Mouse (Mus musculus) megakaryocyte progenitor cell, adult 5-6 weeks (primary cell): Measurements from ENCODE around the gene Prr9. TPM values are rescaled to one million over a fixed set of nuclear protein-coding genes. Genes with fewer than 3 reads are reported as not detected.

Experiments used
- ATAC-seq: replicated peaks from 2 replicates; pipeline ENCODE4 v1.8.0; 2016; ENCODE audit warnings: mild to moderate bottlenecking, moderate TSS enrichment, inconsistent platforms; ENCODE audit not compliant: poor library complexity
- total RNA-seq, 2 experiments: library from RNA; stranded (forward) in 1 of 2; stranded (reverse) in 1 of 2; fragments of 157-497, 149-512 nt in 1 of 2; fragments of 200-1000 nt in 1 of 2; gene quantifications; 2 replicates each; pipeline versions ENCODE4 v1.2.3 to v1.2.4; 2015 to 2017

Prr9 gene
- total RNA-seq (2015), result not detected in 2 replicates
- not detected in 2 replicates for total RNA-seq (2017)

- no peak for ATAC-seq
Observed at GRCm38 (mm10) chr3:92123847-92124246, at the start of gene Prr9. TSS of gene Prr9 (minus strand) at chr3:92123947.

GRCm38 (mm10) chr3:92169847-92170246, 46.1 kb upstream of the Prr9 start:
- no peak for ATAC-seq

DNA sequence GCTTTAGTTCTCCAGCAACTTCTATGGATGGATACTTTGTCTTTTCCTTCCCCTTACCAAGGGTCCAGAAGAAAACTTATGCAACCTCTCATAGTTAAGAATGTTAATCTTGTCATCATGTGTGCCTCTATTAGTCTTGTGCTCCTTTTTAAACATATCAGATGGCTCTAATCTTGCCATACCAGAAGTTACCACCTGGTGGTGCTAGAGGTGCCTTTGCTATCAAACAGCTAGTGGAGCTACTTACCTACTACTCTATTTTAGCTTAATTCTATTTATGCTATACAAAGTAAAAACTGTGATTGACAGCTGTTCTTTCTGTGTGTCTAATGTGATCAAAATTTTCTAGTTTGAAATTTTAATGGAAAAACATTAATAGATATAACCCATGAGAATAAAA, 29.6 kb upstream of the Prr9 start:
- peak; percentile 79 for ATAC-seq

DNA sequence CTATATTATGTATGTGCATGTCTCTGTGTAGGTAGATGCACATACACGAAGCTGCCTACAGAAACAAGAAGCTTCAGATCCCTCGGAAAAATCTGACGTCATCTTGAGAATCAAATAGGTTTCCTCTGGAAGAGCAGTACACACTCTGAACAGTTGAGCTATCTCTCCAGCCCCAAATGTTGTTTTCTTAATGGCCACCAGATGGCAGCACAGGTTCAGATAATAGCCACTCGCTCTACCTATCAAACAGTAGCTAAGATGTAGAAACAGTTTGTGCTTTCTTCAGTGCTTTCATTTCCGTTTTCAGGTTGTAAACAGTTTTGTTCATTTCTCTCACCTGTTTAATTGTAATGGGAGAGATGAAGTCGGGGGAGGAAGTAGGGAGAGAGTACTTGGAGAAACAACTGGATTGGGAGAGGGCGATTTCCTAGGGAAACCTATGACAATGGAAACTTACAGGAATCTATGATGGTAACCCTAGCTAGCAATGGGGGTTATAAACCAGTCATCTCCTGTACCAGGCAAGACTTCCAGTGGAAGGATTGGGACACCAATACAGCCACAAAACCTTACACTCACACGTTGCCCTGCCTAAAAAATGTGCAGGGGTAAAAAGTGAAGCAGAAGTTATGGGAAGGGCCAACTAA, 27.0 kb upstream of the Prr9 start:
- ATAC-seq, result peak; percentile 95

DNA sequence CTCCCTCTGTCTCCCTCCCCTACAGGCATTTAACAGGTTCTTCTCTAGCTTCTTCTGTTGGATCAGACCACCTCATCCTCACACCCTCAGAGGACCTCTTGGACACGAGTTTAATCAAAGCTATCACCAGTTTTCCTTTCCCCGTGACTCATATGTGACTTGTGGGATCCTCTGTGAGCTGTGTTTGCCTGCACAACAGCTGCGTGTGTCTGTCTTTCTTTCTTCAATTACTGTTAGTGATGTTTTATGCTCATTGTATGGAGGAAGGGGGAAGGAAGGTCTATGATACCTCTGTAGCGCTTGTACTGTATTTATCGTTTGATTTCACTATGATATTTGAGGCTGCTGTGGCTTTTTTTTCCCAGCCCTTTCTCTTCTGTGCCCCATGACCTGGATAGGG, 24.2 kb upstream of the Prr9 start:
- no peak for ATAC-seq

- no peak for ATAC-seq
Observed at GRCm38 (mm10) chr3:92147420-92147819, 23.7 kb upstream of the Prr9 start.

GRCm38 (mm10) chr3:92142644-92143043, 18.9 kb upstream of the Prr9 start, which contains the start of gene Lelp1:
TSS of gene Lelp1 (minus strand) at chr3:92142744.
- ATAC-seq, result no peak

DNA sequence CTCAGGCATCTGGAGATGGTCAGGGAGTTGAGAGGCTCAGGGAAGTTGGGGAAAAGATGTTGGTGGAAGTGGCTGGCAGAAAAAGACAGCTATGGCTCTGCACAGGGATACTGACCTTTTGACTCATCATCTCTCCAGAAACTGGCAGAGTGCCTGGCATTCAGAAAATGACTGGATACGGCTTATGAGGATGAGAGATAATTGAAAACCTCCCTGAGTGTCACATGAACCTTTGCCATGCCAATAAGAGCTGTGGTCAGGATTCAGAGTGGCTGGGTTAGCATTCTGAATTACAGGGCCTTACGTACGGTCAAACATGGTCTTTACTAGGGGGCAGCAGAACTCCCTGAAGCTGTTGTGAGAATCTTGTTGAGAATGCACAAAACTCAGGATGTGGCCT, 2.8 kb downstream of the Prr9 start:
- no peak for ATAC-seq

DNA sequence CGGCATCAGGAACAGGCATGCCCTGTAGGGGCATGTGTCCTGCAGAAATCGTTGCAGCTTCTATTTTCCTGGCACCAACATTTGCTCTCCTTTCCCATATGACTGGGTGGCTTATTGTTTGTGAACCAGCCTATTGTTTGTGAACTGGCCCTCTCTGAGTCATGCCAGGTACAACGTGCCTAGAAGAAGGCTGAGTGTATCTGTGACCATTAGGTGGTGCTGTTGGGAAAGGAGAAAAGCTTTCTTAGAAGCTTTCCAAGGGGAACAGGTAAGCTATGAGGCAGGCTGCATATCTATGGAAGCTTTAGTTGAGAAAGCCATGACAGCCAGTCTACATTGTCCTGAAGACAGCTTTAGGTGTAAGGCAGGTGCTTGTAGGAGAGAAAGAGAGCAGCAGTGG, 5.8 kb downstream of the Prr9 start:
- ATAC-seq, result 0 out of 2 replicates have a peak, but pooled peaks have one; percentile 39

DNA sequence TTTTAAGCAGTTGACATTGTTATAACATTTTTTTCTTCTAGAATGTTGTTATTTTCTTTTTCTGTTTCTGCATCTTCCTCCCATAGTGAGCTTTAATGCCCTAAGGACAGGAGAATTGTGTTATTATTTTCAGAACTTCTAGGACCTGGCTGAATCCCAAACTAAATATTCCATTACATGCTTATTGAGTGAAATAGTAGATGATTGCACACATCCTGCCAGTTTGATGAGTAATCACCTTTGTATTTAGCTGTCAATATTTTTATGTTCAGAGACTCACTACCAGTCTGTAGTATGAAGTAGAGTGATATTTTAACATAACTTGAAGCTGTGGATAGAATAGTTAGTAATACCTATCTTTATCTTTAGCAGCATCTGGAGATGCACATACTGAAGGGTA, 12.2 kb downstream of the Prr9 start:
- no peak for ATAC-seq

DNA sequence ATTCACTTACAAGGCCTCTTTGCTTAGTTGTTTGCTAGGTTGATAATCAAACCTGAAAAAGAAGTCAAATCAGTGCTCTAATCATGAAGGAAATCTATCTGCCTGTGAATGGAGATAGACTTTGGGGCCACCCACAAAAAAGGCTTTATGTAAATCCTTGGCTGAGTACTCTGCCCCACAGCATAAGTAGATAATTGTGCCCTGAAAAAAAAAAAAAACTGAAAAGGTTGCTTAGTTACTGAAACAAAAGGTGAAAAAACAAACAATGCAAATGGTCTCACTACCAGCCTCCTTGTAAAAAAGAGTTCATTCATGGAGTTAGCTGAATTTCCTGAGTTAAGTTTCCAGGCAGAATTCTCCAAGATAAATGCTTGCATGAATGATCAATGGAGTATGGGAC, 13.0 kb downstream of the Prr9 start:
- ATAC-seq, result no peak

DNA sequence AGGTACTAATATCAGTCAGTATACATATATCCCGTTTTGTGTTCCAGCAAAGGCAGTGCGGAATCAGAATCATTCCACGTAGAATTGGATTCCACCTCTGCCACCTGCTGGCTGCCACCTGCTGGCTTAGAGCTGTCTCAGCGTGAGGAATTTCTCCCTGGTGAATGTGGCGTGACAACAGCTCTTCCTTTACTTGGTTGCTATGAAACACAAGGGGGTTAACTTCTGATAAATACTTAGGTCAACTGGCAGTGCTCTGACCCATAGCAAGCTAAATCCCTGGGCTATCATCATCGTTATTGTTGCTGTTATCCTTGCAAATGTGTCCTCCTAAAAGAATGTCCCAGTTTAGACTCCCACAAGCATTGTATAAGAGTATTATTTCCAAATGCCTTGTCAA, 17.2 kb downstream of the Prr9 start:
- 0 out of 2 replicates have a peak, but pooled peaks have one; percentile 37 for ATAC-seq

GRCm38 (mm10) chr3:92083042-92083441, 40.7 kb downstream of the Prr9 start, which contains the start of gene Lor:
TSS of gene Lor (minus strand) at chr3:92083142.
- ATAC-seq, result no peak

DNA sequence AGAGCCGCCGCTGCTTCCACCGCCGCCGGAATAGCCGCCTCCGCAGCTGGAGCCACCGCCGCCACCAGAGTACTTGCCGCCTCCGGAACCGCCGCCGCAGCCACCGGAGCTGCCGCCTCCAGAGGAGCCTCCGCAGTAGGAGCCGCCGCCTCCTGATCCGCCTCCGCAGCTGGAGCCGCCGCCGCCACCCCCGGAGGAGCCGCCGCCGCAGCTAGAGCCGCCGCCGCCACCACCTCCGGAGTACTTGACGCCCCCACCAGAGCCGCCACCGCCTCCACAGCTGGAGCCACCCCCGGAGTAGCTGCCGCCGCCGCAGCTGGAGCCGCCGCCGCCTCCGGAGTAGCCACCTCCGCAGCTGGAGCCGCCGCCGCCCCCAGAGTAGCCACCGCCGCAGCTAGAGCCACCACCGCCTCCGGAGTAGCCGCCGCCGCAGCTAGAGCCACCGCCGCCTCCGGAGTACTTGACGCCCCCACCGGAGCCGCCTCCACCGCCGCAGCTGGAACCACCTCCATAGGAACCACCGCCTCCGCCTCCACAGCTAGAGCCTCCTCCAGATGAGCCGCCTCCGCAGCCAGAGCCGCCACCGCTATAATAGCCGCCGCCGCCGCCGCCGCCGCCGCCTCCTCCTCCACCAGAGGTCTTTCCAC, 42.3 kb downstream of the Prr9 start:
- peak; percentile 38 for ATAC-seq

DNA sequence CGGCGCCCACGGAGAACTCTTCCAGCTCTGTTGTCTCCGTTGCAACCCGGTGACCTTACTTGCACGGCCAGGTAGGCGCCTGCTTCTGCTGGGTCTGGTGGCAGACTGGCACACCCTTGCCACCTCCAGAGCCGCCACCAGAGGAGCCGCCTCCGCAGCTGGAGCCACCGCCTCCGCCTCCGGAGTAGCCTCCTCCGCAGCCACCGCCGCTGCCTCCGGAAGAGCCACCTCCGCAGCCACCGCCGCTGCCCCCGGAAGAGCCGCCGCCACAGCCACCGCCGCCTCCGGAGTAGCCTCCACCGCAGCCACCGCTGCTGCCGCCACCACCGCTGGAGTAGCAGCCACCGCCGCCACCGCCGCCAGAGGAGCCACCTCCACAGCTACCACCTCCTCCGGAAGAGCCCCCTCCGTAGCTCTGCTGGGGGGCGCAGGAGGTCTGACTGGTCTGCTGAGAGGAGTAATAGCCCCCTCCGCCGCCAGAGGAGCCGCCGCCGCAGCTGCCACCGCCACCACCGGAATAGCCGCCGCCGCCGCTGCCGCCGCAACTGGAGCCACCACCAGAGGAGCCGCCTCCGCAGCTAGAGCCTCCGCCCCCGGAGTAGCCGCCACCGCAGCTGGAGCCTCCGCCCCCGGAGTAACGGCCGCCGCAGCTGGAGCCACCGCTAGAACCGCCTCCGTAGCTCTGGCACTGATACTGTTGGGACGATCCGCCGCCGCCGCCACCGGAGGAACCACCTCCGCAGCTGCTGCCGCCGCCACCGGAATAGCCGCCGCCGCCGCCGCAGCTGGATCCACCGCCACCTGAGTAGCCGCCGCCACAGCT, 43.1 kb downstream of the Prr9 start:
- peak; percentile 63 for ATAC-seq

Other genes starting within 250 kb of the Prr9 start
- not detected in 2 replicates for gene Pglyrp3, start 109.4 kb downstream of the Prr9 start, total RNA-seq (2015)
- gene Pglyrp3, start 109.4 kb downstream of the Prr9 start, total RNA-seq (2017), result not detected in 2 replicates
- gene Lor, start 40.8 kb downstream of the Prr9 start, total RNA-seq (2015), result not detected in 2 replicates
- not detected in 2 replicates for gene Lor, start 40.8 kb downstream of the Prr9 start, total RNA-seq (2017)
- not detected in 2 replicates for gene Lelp1, start 18.8 kb upstream of the Prr9 start, total RNA-seq (2015)
- gene Lelp1, start 18.8 kb upstream of the Prr9 start, total RNA-seq (2017), result not detected in 2 replicates
- not detected in 2 replicates for gene Sprr2a1, start 91.9 kb upstream of the Prr9 start, total RNA-seq (2015)
- gene Sprr2a1, start 91.9 kb upstream of the Prr9 start, total RNA-seq (2017), result not detected in 2 replicates
- gene Sprr2a2, start 92.0 kb upstream of the Prr9 start, total RNA-seq (2015), result not detected in 2 replicates
- not detected in 2 replicates for gene Sprr2a2, start 92.0 kb upstream of the Prr9 start, total RNA-seq (2017)
- gene Sprr2a3, start 161.5 kb upstream of the Prr9 start, total RNA-seq (2015), result not detected in 2 replicates
- not detected in 2 replicates for gene Sprr2a3, start 161.5 kb upstream of the Prr9 start, total RNA-seq (2017)
- not detected in 2 replicates for gene Sprr2b, start 192.7 kb upstream of the Prr9 start, total RNA-seq (2015)
- gene Sprr2b, start 192.7 kb upstream of the Prr9 start, total RNA-seq (2017), result not detected in 2 replicates
- not detected in 2 replicates for gene Sprr2d, start 215.2 kb upstream of the Prr9 start, total RNA-seq (2015)
- gene Sprr2d, start 215.2 kb upstream of the Prr9 start, total RNA-seq (2017), result not detected in 2 replicates
- not detected in 2 replicates for gene Sprr2e, start 228.2 kb upstream of the Prr9 start, total RNA-seq (2015)
- gene Sprr2e, start 228.2 kb upstream of the Prr9 start, total RNA-seq (2017), result not detected in 2 replicates
- gene Sprr2f, start 241.2 kb upstream of the Prr9 start, total RNA-seq (2015), result not detected in 2 replicates
- not detected in 2 replicates for gene Sprr2f, start 241.2 kb upstream of the Prr9 start, total RNA-seq (2017)